Mouse (Mus musculus): ENCODE measurements around the gene Olfr319.
"Not testable (repeated sequence)": the region's sequence is repeated elsewhere in the genome, so short reads cannot be mapped to it uniquely, and the experiment has no call there.

Gene Olfr319

DNA sequence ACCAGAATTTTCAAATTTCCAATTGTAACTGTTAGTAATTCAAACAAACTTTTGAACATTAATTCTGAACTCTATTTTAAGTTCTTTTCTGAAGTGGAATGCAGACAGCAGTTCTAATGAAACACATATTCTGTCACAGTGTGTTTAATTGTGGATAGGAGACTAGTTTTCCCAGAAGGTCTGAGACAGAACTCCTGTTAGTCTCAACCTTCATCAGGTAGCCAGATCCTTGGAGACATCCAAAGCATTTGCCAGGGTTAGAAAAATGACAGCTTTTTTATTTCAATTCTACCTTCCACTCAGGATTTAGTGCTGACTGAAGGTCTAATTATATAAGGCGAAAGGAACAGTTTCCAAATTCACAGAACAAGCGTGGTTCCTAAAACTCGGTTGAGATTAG, at the start of gene Olfr319:
Olfr319 (plus strand) TSS at position 301 of the 400 bp plus-strand sequence.
- no peak for DNase-seq

DNA sequence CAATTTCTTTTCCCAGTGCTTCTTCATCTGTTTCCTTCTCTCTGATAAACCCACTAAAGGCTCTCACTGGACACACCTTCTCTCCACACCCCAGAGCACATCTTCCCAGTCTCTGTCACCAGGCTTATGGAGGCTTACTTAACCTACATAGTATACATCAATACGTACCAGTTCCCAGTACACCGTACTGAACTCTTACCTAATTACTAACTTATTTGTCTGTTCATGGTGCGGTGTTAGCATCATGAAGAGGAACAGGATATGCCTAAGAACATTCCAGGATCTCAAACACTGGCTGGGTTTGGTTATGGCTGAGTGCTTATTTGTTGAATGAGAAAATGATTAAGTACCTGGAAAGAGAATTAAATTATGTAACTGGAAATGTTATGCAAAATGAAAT, 43.8 kb upstream of the Olfr319 start:
- no peak for DNase-seq

DNA sequence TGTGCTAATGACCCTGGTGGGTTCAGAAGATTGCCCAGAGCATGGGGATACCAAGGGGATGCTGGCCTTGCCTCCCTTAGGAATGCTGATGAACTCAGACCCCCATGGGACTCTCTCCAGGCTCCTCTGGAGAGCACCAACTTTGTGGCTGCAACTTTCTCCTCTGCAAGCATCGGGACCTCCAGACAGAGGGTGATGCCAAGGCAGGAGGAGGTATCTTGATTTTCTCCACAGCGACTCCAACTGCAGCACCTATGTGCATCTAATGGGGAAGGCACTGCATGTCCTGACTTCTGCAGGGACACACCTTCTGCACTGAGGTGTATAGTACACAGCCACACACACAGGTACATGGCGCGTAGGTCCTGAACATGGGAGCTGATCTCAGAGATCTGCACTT, 40.4 kb upstream of the Olfr319 start, which contains the start of gene Olfr322:
Olfr322 (plus strand) TSS at position 187 of the 400 bp plus-strand sequence.
- no peak for DNase-seq

DNA sequence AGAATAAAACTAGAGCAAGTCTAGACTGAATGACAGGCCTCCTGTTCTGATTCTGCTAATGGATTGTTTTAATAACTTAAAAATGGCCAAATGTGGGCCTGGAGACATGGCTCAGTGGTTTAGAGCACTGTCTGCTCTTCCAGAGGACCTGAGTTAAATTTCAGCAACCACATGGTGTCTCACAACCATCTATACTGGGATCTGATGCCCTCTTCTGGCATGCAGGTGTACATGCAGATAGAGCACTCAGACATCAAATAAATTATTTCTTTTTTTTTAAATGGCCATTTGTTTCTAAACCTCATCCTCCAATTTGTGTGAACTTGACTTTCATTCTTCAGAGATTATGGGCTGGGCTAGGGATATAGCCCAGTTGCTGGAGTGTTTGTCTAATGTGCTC, 29.7 kb upstream of the Olfr319 start:
- DNase-seq = no peak

DNA sequence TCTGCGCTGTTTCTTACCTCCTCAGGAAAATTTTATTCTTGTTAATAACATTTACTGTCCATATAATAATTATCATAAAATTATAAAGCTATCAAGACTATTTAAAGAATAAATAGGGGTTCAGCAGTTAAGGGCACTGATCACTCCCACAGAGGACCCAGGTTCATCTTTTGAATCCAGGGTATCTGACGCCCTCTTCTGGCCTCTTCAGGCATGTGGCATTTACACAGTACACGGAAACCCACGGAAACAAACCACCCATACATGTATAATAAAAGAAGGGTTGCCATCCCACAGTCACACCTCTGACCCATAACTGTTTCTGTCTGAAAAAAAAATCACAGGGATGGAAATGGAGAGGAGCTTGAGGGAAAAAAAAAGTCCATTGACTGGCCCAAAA, 27.1 kb upstream of the Olfr319 start:
- DNase-seq = no peak

DNA sequence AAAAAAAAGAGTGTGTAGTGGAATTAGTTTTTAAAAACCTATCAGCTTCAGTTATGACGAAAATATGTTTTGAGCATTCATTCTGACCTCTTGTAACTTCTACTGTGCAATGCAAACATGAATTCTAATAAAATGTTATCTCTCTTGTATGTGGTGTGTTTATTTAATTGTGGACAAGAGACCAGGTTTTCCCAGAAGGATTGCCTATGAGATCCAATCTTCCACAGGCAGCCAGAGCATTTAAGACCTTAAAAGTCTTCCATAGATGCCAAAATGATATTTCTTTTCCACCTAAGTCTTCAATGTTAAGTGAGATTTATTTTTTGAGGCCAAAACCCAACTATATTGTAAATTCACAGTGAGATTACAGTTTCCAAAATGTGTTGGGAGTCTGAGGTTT, 18.2 kb upstream of the Olfr319 start, which contains the start of gene Olfr320:
Olfr320 (plus strand) TSS at position 301 of the 400 bp plus-strand sequence.
- no peak for DNase-seq

DNA sequence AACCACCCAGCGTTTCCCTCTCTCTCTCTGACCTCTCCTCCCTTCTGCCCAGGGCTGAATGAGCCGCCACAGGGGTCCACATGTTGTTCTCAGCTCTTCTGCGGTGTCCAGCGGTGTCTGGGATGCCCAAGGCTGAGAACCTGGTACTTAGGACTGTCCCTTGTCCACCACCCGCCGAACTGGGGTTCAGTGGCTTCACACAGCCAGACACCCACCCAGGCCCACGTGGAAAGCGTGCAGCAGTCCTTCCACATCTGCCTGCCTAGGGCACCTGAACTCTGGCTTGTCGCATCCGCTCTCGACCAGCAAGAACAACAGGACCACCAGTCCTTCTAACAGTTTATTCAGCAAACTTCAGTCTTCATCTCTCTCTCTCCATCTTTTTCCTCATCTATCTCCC, 10.1 kb downstream of the Olfr319 start:
- DNase-seq = no peak

DNA sequence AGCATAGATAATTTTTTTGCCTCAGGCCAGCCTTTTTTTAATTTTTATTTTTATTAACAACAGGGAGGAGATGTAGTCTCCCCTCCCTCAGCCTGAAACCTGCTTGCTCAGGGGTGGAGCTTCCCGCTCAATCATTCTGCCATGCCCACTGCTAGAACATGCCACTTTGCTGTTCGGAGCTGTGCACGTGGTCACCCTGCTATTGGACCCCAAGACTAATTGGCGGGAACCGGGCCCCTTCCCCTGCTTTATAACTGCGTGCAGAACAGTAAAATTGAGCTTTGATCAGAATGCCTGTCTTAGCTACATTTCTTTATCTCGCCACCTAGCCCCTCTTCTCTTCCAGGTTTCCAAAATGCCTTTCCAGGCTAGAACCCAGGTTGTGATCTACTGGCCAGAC, 18.8 kb downstream of the Olfr319 start:
- not testable (repeated sequence) for DNase-seq

DNA sequence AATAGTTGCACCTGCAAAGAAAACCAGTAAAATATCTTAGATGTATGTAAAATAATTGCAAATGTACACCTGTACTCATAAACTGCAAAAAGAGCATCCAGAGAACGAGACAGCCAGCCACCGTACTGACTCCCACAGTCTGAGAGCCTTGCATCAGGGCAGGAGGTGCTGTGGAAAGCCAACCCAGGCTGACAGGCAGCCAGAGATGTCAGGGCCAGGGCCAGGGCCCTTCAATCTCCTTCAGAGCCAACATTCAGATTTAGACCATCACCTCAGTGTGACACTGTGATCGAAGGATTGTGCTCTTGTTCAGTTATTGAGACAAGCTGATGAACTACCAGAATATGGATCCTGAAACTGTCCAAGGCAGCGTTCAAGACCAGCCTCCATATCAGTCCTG, 20.7 kb downstream of the Olfr319 start:
- no peak for DNase-seq

DNA sequence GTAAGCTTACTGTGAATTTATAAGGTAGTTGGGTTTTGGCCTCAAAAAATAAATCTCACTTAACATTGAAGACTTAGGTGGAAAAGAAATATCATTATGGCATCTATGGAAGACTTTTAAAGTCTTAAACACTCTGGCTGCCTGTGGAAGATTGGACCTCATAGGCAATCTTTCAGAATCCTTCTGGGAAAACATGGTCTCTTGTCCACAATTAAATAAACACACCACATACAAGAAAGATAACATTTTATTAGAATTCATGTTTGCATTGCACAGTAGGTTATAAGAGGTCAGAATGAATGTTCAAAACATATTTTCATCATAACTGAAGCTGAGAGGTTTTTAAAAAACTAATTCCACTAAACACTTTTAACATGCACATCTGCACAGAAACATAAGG, 25.0 kb downstream of the Olfr319 start, which contains the start of gene Olfr318:
Olfr318 (minus strand) TSS at position 101 of the 400 bp plus-strand sequence.
- no peak for DNase-seq

DNA sequence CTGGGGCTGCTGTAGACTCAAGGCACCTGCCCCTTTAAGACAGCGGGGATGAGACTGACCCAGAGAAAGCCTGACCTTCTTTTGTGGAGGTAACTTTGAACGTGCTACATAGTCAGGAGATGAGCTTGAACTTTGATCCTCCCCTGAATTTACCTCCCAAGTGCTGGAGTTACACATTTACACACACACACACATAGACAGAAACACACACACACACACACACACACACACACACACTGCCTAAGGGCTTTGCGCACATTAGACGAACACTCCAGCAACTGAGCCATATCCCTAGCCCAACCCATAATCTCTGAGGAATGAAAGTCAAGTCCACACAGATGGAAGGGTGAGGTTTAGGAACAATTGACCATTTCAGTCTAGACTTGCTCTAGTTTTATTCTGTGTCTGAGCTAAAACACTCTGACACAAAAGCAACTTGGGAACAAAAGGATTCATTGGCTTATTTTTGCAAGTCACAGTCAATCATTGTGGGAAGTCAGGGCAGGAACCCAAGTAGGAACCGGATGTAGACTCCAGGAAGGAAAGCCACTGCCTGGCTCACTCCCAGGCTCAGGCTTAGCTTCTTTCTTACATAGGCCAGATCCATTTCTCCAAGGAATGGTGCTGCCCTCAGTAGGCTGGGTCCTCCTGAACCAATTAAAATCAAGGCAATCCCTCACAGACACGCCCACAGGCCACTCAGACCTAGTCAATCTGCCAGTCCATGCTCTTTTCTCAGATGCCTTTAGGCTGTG, 29.1 kb downstream of the Olfr319 start:
- not testable (repeated sequence) for DNase-seq

DNA sequence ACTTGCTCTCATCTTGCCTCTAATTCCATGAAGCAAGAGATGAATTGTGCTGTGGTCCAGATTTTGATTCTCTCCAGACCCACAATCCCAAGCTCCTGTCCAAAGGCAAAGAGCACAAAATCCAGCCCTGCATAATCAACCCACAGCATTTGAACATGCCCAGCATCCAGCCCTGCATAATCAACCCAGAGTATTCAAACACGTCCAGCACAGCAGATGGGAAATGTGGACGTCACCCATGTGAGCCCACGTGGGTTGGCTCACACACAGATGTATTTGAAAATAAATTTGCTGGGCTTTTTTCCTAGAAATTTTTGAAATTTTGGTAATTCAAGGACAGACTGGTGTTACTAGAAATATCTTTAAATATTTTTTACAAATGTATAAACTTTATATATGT, 34.4 kb downstream of the Olfr319 start:
- peak; percentile 1 for DNase-seq

DNA sequence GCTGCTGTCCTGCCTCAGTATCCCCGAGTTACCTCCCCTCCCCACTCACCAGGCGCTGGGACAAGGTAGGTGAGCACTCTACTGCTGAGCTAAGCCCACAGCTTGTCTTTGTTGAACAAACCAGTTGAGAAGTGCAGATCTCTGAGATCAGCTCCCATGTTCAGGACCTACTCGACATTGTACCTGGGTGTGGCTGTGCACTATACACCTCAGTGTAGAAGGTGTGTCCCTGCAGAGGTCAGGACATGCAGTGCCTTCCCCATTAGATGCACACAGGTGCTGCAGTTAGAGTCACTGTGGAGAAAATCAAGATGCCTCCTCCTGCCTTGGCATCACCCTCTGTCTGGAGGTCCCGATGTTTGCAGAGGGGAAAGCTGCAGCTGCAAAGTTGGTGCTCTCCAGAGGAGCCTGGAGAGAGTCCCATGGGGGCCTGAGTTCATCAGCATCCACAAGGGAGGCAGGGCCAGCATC, 39.9 kb downstream of the Olfr319 start, which contains the start of gene Olfr317:
Olfr317 (minus strand) TSS at position 421 of the 471 bp plus-strand sequence.
- no peak for DNase-seq

DNA sequence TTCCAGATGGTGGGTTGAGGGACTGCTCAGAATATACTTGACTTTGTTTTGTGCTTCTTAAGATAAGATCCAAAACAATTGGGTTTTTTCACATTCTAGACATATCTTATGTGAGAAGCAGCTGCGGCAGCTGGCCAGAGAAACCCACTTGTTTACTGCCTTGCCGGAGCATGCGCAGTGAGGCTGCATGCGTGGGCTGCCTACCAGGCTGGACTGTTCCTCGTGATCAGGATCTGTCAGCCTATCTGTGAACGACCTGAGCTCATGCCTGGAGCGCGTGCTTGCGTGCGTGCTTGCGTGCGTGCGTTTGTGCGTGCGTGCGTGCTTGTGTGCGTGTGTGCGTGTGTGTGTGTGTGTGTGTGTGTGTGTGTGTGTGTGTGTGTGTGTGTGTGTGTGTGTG, 52.1 kb downstream of the Olfr319 start:
- DNase-seq = not testable (repeated sequence)

DNA sequence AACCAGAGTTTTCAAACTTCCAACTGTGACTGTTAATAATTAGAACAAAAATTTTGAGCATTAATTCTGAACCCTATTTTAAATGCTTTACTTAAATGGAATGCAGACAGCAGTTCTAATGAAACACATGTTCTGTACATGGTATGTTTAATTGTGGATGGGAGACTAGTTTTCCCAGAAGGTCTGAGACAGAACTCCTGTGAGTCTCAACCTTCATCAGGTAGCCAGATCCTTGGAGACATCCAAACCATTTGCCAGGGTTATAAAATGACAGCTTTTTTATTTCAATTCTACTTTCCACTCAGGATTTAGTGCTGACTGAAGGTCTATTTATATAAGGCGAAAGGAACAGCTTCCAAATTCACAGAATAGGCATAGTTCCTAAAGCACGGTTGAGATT, 53.5 kb downstream of the Olfr319 start, which contains the start of gene Olfr316:
Olfr316 (plus strand) TSS at position 301 of the 400 bp plus-strand sequence.
- no peak for DNase-seq

Measured in lung, postnatal 36 days (tissue).